Mouse (Mus musculus) layer of hippocampus, adult 6 months (tissue): ENCODE results near the gene Shbg. TPM values are rescaled to one million over a fixed set of nuclear protein-coding genes. Genes with fewer than 3 reads are reported as not detected.

Experiments
- long read RNA-seq, 2 experiments: library from polyadenylated mRNA; unstranded; transcript quantifications; one replicate each; pipeline ENCODE4 v2.0.0; 2019 to 2020
- microRNA-seq: library from miRNA; unstranded; fragments of <30 nt; microRNA quantifications from one replicate; pipeline ENCODE4 v1.2.0, GENCODE M21; 2020
- polyA plus RNA-seq: library from polyadenylated mRNA; unstranded; fragments of <200 nt; fragmentation: Nextera tagmentation; gene quantifications from 2 replicates; pipeline ENCODE4 v1.2.3, GENCODE M21; 2021

Shbg gene
- not detected in 2 replicates for polyA plus RNA-seq
- long read RNA-seq, experiment 1: 0 reads
- long read RNA-seq, experiment 2, partial matches to known transcripts: 0 of 1 reads
- long read RNA-seq, experiment 2, other reads (novel, unspliced or antisense): 1 of 1 reads

DNA sequence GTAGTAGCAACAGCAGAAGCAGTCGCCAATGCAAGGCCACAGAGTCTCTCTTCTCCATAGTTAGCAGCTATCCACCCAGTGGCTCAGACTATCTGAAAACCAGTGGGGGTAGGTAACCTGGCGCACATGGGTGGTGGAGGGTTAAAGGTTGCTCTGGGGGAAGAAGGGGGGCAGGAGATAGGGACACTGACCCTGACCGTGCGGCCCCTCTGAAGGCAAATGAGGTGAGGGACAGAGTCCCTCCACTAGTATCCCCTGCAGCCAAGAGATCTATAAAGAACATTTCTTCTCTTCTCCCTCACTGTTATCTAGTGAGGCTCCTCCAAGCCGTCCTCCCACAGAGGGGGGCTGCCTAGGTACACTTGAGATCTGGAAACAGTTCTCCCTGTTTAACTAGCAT lies at the start of gene Shbg:
TSS of gene Shbg (minus strand) at position 101 of the 400 bp plus-strand sequence.

DNA sequence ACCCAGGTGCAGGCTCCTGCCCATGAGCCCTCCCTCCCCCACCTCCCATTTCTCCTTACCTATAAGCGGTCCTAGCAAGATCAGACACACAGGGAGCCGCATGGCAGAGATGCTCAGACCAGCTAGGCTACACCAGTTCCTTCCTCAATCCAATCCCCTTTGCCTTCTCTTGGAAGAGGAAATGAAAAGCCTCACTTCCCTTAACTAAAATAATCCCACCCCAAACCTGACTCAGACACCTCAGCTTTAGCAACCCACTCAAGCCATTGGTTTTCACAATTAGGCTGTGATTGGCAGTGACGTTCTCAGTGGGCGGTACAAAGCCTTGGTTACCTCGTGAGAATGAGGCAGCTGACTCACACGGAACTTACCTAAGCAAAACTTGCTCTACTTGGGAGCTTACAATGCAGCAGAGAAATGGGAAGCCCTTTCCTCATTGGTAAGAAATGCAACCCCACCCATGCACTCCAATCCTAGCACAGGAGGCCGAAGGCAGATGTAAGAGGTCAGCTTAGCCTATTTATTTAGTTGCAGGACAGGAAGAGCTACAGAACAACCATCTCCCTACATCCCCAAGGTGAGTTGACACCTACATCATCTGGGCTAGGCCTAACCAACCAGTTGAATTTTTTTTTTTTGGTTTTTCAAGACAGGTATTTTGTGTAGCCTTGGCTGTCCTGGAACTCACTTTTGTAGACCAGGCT lies 48.4 kb upstream of the Shbg start, which contains the start of gene Cd68:
TSS of gene Cd68 (minus strand) at position 193 of the 704 bp plus-strand sequence.

DNA sequence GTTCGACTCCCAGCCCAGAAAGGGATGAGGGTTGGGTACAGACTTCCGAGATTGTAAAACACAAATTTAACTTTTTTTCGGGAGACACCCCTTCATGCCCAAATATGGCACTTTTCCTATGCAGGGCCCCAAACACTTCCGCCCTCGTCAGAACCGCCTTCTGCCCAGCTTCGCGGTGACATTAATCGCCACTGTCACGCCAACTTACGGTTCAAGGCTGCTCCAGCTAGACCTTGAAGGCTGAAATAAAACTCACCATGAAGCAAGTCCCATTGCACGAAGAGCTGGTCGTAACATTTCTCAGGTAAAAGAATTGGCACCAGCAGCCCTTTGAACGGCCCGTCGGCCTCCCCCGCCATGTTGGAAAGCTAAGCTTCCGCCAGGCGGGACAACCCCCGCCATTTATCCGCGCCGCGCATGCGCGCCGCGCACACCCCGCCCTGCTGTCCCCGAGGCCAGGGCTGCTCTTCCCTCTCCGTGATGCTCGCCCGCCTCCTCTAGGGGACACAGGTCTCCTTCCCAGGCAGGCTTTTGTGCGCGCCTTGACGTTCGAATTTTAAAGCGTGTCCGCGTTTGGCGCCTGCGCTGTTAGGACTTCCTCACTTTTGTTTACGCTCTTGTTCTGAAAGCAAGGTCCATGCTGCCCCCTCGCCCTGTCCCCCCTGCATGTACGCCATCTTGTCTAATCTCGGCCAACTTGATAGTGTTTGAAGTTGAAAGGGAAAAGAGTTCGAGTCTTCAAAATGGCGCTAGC lies 44.7 kb upstream of the Shbg start, which contains the start of gene Mpdu1:
TSS of gene Mpdu1 (minus strand) at position 430 of the 754 bp plus-strand sequence.

DNA sequence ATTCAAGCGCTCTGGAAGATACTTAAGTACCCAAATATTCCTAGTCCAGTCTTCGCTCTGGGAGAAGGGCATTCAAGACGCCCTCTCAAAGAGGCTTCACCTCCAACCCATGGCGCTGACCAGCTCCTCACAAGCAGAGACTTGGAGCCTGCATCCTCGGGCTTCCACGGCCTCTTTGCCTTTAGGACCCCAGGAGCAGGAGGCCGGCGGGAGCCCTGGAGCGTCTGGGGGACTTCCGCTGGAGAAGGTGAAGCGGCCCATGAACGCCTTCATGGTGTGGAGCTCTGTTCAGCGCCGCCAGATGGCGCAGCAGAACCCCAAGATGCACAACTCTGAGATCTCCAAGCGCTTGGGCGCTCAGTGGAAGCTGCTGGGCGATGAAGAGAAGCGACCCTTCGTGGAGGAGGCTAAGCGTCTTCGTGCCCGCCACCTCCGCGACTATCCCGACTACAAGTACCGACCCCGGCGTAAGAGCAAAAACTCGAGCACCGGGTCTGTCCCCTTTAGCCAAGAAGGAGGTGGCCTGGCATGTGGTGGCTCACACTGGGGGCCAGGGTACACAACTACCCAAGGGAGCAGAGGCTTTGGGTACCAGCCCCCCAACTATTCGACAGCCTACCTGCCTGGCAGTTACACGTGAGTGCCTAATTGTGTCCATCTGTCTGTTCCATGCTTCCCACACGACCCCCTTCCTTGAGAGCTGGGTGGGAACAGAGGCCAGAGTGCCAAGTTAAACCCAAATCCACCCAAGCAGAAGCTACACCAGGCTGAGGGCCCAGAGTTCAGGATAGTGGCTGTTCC lies 37.8 kb upstream of the Shbg start, which contains the start of gene Sox15:
TSS of gene Sox15 (plus strand) at position 51 of the 801 bp plus-strand sequence.

DNA sequence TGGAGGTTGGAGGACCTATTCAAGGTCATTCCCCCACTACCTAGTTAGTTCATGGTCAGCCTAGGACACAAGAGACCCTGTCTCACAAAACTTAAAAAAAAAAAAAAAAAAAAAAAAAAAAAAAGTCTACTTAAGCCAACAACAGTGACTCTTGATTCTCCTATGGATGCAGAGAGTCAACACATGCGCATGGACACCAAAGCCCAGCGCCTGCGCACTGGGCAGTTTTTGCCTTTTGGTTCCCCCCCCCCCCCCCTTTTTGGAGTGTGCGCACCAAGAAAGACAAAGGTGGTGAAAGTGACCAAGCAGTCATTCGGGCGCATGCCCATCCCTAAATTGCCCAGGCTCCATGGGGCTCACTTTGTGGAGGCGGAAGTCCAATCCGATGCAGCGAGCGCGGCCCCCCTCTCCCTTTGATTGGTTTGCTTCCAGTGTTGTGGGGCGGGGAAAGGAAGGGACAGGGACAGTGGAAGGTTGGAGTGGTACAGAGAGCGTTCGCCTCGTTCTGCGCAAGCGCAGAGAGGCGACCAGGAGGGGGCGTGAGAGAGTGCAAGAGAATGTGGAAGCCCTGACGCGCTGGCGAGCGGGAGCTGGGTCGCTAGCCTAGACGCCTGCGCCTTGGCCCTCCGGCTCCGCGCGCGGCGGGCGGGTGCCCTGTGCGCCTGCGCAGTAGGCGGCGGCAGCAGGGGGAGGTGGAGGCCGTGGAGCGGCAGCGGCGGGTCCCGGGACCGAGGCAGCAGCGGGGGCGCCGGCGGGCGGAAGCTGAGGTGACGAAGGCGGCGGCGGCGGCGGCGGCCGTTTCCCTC lies 14.8 kb upstream of the Shbg start, which contains the start of gene Fxr2:
TSS of gene Fxr2 (plus strand) at position 707 of the 806 bp plus-strand sequence.

DNA sequence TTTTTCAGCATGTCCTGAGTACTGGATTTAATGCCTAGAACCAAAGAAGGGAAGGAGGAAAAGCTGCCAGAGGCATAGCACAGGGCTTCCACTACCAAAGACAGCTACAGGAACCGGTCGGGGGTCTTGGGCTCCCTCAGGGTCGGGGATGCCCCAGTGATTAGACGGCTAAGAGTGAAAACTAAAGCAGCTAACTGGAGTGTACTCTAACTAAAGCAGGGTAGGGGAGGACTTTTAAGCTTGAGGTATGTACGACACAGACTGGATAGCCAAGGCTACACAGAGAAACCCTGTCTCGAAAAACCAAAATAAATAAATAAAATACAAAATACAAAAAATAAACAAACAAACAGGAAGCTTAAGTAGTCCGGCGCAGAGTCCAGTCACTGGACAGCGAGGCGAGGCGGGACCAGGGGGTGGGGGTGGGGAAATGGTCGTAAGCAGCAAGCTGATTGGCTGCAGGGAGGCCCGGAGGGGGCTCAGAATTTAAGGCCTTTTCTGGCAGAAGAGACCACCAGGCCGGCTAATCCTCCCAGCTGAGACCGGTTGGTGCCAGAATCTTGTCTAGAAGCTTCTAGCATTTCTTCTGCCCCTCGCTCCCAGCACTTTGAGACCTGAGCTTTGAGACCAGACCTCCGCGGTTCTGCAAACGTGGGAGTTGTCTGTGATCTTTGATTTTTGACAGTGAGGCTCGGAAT lies 4.0 kb upstream of the Shbg start, which contains the start of gene Sat2:
TSS of gene Sat2 (plus strand) at position 454 of the 698 bp plus-strand sequence.

DNA sequence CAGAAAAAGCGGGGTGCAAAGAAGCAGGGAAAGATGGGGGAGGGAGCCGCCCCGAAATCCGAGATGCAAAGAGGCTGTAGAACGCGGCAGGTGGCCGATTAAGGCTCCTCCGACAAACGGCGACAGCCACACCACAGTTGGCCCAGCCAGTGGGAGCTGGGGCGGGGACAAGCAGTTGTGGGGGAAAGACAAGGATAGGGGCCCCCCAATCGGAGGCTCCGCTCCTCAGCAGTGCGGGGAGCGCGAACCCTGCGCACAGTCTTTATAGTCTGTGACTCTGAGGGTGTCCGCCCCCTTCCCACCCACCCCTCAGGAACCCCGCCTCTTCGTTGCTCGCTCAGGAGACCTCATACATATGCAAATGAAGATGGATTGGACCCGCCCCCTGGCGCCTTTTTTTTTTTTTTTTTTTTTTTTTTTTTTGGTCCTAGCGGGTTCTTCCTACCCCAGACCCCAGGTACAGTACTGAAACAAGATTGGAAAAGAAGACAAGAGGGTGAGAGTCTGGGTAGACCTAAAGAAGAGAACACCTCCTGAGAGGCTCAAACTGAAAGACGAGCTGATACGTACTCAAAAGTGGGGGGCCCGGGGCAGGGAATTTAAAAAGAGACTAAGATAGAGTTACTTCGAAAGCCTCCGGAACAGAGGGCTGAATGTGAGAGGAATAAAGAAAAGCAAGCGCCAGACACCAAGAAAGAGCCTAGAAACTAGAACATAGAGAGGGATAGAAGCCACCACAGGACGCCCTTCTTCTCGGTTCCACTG lies 11.8 kb downstream of the Shbg start, which contains the start of gene Atp1b2:
TSS of gene Atp1b2 (minus strand) at position 217 of the 765 bp plus-strand sequence.

DNA sequence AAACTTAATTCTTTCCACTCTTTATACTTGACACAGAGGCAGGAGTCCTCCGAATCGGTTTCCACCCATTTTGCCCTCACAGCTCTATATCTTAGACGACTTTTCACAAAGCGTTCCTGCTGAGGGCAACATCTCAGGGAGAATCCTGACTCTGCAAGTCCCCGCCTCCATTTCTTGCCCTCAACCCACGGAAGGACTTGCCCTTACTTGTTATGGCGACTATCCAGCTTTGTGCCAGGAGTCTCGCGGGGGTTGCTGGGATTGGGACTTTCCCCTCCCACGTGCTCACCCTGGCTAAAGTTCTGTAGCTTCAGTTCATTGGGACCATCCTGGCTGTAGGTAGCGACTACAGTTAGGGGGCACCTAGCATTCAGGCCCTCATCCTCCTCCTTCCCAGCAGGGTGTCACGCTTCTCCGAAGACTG lies 37.6 kb downstream of the Shbg start, which contains the start of the genes Wrap53 and Trp53:
TSS of gene Wrap53 (minus strand) at position 165 of the 424 bp plus-strand sequence.
TSS of gene Trp53 (plus strand) at position 269 of the 424 bp plus-strand sequence.

Small RNA genes within 50 kb of the gene (microRNA-seq; reads per million reads assigned to microRNA genes)
- gene Mir1934: 12.2 reads per million, percentile 34 among the genes with 10 or more reads in this experiment
- gene Mir467f: not detected

Other genes with a start within 250 kb of the Shbg start
- gene Chd3, start 248.5 kb downstream of the Shbg start, polyA plus RNA-seq: 49.8 and 51.0 TPM in 2 replicates
- gene Naa38, start 222.4 kb downstream of the Shbg start, polyA plus RNA-seq: 601 and 628 TPM in 2 replicates
- 12.0 and 15.0 TPM in 2 replicates for gene Cyb5d1, start 222.3 kb downstream of the Shbg start, polyA plus RNA-seq
- gene Tmem88, start 219.7 kb downstream of the Shbg start, polyA plus RNA-seq: 1.9 and 2.4 TPM in 2 replicates
- gene Kdm6b, start 204.2 kb downstream of the Shbg start, polyA plus RNA-seq: 8.1 and 9.3 TPM in 2 replicates
- 0.36 and 0.80 TPM in 2 replicates for gene Dnah2, start 68.8 kb downstream of the Shbg start, polyA plus RNA-seq
- gene Efnb3, start 57.7 kb downstream of the Shbg start, polyA plus RNA-seq: 21.6 and 21.9 TPM in 2 replicates
- 13.9 and 15.4 TPM in 2 replicates for gene Wrap53, start 37.6 kb downstream of the Shbg start, polyA plus RNA-seq
- 25.8 and 29.0 TPM in 2 replicates for gene Trp53, start 37.5 kb downstream of the Shbg start, polyA plus RNA-seq
- gene Atp1b2, start 12.0 kb downstream of the Shbg start, polyA plus RNA-seq: 218 and 255 TPM in 2 replicates
- 18.2 and 18.3 TPM in 2 replicates for gene Sat2, start 4.1 kb upstream of the Shbg start, polyA plus RNA-seq
- gene Fxr2, start 15.1 kb upstream of the Shbg start, polyA plus RNA-seq: 6.9 and 7.9 TPM in 2 replicates
- gene Sox15, start 37.4 kb upstream of the Shbg start, polyA plus RNA-seq: 0.16 TPM in 1 of 2 replicates, not detected in the other
- 94.9 and 96.8 TPM in 2 replicates for gene Mpdu1, start 44.7 kb upstream of the Shbg start, polyA plus RNA-seq
- 18.4 and 22.2 TPM in 2 replicates for gene Cd68, start 48.2 kb upstream of the Shbg start, polyA plus RNA-seq
- 177 and 178 TPM in 2 replicates for gene Eif4a1, start 54.5 kb upstream of the Shbg start, polyA plus RNA-seq
- 14.3 and 15.8 TPM in 2 replicates for gene Senp3, start 64.2 kb upstream of the Shbg start, polyA plus RNA-seq
- gene Tnfsf13, start 67.9 kb upstream of the Shbg start, polyA plus RNA-seq: 3.6 and 4.5 TPM in 2 replicates
- 2.8 and 3.4 TPM in 2 replicates for gene Tnfsf12, start 77.9 kb upstream of the Shbg start, polyA plus RNA-seq
- 1.9 and 2.8 TPM in 2 replicates for gene Tnfsfm13, start 78.2 kb upstream of the Shbg start, polyA plus RNA-seq
- gene Polr2a, start 140.7 kb upstream of the Shbg start, polyA plus RNA-seq: 6.6 and 7.7 TPM in 2 replicates
- 0.19 TPM in 1 of 2 replicates, not detected in the other for gene Slc35g3, start 144.1 kb upstream of the Shbg start, polyA plus RNA-seq
- 4.4 and 5.5 TPM in 2 replicates for gene Zbtb4, start 148.0 kb upstream of the Shbg start, polyA plus RNA-seq
- gene Chrnb1, start 178.0 kb upstream of the Shbg start, polyA plus RNA-seq: 0.25 and 0.46 TPM in 2 replicates
- 3.7 and 3.9 TPM in 2 replicates for gene Fgf11, start 184.0 kb upstream of the Shbg start, polyA plus RNA-seq
- gene Tmem102, start 187.7 kb upstream of the Shbg start, polyA plus RNA-seq: 0.40 and 1.9 TPM in 2 replicates
- gene Gm39566, start 197.4 kb upstream of the Shbg start, polyA plus RNA-seq: not detected in 2 replicates
- gene Spem2, start 200.6 kb upstream of the Shbg start, polyA plus RNA-seq: not detected in 2 replicates
- not detected in 2 replicates for gene Spem1, start 204.3 kb upstream of the Shbg start, polyA plus RNA-seq
- 10.5 and 10.6 TPM in 2 replicates for gene Nlgn2, start 219.9 kb upstream of the Shbg start, polyA plus RNA-seq
- 460 and 516 TPM in 2 replicates for gene Tmem256, start 220.6 kb upstream of the Shbg start, polyA plus RNA-seq
- gene Plscr3, start 228.5 kb upstream of the Shbg start, polyA plus RNA-seq: 5.0 and 5.4 TPM in 2 replicates
- not detected in 2 replicates for gene Tnk1, start 240.8 kb upstream of the Shbg start, polyA plus RNA-seq